Mouse (Mus musculus) bone marrow macrophage, adult 2 months (primary cell): ENCODE results near the gene 9930111J21Rik1.
"Not testable (repeated sequence)": the region's sequence is repeated elsewhere in the genome, so short reads cannot be mapped to it uniquely, and the experiment has no call there.

Experiments
- CTCF ChIP-seq: IDR thresholded peaks from 2 replicates; pipeline ENCODE4 v1.5.1; 2012; ENCODE audit warnings: low read depth, mild to moderate bottlenecking, low read length, moderate library complexity
- POLR2A ChIP-seq: IDR thresholded peaks from 2 replicates; pipeline ENCODE4 v1.6.1; 2012; ENCODE audit warnings: mild to moderate bottlenecking, low read depth, low read length, borderline replicate concordance

DNA sequence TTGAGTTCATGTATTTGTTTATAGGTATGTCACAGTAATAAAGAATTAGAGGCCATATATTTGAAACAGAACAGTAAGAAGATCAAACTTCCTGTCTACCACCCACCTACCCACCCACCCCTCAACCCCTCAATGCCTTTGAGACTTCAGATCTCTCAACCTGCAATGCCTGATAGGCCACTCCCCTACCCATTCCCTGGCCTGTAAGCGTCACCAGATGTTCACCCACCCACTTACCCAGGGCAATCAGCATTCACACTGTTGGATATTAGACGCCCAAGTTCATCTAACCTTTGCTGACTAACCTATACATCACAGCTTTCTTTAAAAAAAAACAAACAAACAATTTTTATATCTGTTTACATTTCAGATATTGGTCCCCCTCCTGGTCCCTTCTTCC lies 10.8 kb upstream of the 9930111J21Rik1 start:
- TF ChIP-seq CTCF, POLR2A: not testable (repeated sequence)
